In genomic region chr17:91361261-91361660, GRCm38 (mm10) we compare ENCODE assay signal across 28 mouse cellular contexts.
A peak's percentile ranks its signal among the peaks of the same experiment; 100 is the strongest.
DNase-seq lines count a peak whose midpoint lies in the region; ATAC-seq and TF ChIP-seq lines count a peak whose summit lies in the region.
"Had no signal": no experiment of that assay in that cellular context is flagged by ENCODE, and none has a peak within 500 bp of the region (broad histone marks: within the 10 kb centered on the region; RNA-seq: fewer than 3 reads in every experiment).

No protein-coding gene starts in this region.

- H3K4me3 ChIP-seq in limb, embryonic 10.5 days: no peak overlapping the region
- no peak overlapping the region for H3K4me3 ChIP-seq in forebrain, postnatal 0 days (ENCODE audit: low read depth, low read length)
- H3K4me3 ChIP-seq: embryonic facial prominence, embryonic 12.5 days; hindbrain, embryonic 12.5 days; kidney, embryonic 15.5 days; layer of hippocampus, adult 2 months; liver, embryonic 13.5 days; megakaryocyte, embryonic 14.5 days; midbrain, embryonic 13.5 days had no signal

- no peak for TF ChIP-seq CTCF in forebrain, postnatal 0 days (IDR thresholded peaks at IDR 0.05; ENCODE audit: low read depth)

- H3K4me2 ChIP-seq in forebrain, postnatal 0 days (ENCODE audit: low read depth): no peak overlapping the region
- H3K4me2 ChIP-seq: embryonic facial prominence, embryonic 12.5 days; heart, embryonic 11.5 days; hindbrain, embryonic 12.5 days; kidney, embryonic 15.5 days; liver, embryonic 13.5 days; midbrain, embryonic 13.5 days had no signal

- H3K36me3 ChIP-seq in limb, embryonic 10.5 days: no peaks in the 10 kb centered on the region
- no peaks in the 10 kb centered on the region for H3K36me3 ChIP-seq in forebrain, postnatal 0 days (ENCODE audit: insufficient read depth)
- H3K36me3 ChIP-seq: embryonic facial prominence, embryonic 12.5 days; hindbrain, embryonic 12.5 days; kidney, embryonic 15.5 days; liver, embryonic 13.5 days; midbrain, embryonic 13.5 days had no signal

- 76% methylated on average over 1 of the region's 1 CpGs for WGBS in limb, embryonic 10.5 days
- WGBS in forebrain, postnatal 0 days: 83% methylated on average over 1 of the region's 1 CpGs

- H3K9me3 ChIP-seq in limb, embryonic 10.5 days (replicated peaks): no peaks in the 10 kb centered on the region
- H3K9me3 ChIP-seq in forebrain, postnatal 0 days (ENCODE audit: low read length): no peaks in the 10 kb centered on the region
- H3K9me3 ChIP-seq: embryonic facial prominence, embryonic 12.5 days; hindbrain, embryonic 12.5 days; kidney, embryonic 15.5 days; midbrain, embryonic 13.5 days had no signal

- H3K27me3 ChIP-seq in limb, embryonic 10.5 days (ENCODE audit: low read depth, poor library complexity, severe bottlenecking): no peaks in the 10 kb centered on the region
- H3K27me3 ChIP-seq in forebrain, postnatal 0 days (ENCODE audit: insufficient read depth, low read length): no peaks in the 10 kb centered on the region
- H3K27me3 ChIP-seq: embryonic facial prominence, embryonic 12.5 days; hindbrain, embryonic 12.5 days; kidney, embryonic 15.5 days; liver, embryonic 13.5 days; megakaryocyte, embryonic 14.5 days; midbrain, embryonic 13.5 days; Patski had no signal

- no peak for ATAC-seq in forebrain, postnatal 0 days
- ATAC-seq: forebrain, embryonic 14.5 days; intestine, postnatal 0 days; lung, postnatal 0 days; midbrain, embryonic 13.5 days; Patski had no signal

- no peak overlapping the region for H3K9ac ChIP-seq in forebrain, postnatal 0 days
- H3K9ac ChIP-seq: embryonic facial prominence, embryonic 12.5 days; hindbrain, embryonic 12.5 days; kidney, embryonic 15.5 days; liver, embryonic 13.5 days; midbrain, embryonic 13.5 days had no signal

- intact Hi-C loops in left cerebral cortex, postnatal 4 days (cut with DNase I): no loop called here

- peak; percentile 23 for DNase-seq in left cerebral cortex, postnatal 4 days
- DNase-seq in left cerebral cortex, adult 8-10 months (ENCODE audit: low spot score in 2 of 2): no peak
- peak; percentile 18 for DNase-seq in cerebellum, adult 11-12 months
- peak; percentile 28 for DNase-seq in cerebellum, adult 9-11 months
- DNase-seq in limb, embryonic 10.5 days (ENCODE audit: low spot score): no peak
- no peak for DNase-seq in thymus, postnatal 10 days (ENCODE audit: low spot score in 2 of 2)
- no peak for DNase-seq in c-Kit-positive CD71-positive TER-119-positive erythroid progenitor cells, embryonic 14.5 days (ENCODE audit: low spot score)
- no peak for DNase-seq in forebrain, postnatal 0 days
- DNase-seq: adrenal gland, postnatal 14 days; gastrocnemius, postnatal 25 days; heart, adult 18-20 months; heart, postnatal 36 days; layer of hippocampus, postnatal 36 days; liver, embryonic 13.5 days; lung, adult 18-20 months; lung, postnatal 4 days; thymus, postnatal 14 days had no signal

- 0 out of 2 replicates have a peak overlapping the region, but pooled peaks have one; percentile 19 for H3K27ac ChIP-seq in limb, embryonic 10.5 days
- H3K27ac ChIP-seq in forebrain, postnatal 0 days (ENCODE audit: low read depth, low read length): no peak overlapping the region
- H3K27ac ChIP-seq: embryonic facial prominence, embryonic 12.5 days; hindbrain, embryonic 12.5 days; kidney, embryonic 15.5 days; layer of hippocampus, adult 2 months; liver, embryonic 13.5 days; midbrain, embryonic 13.5 days had no signal

- peaks cover 5% of the 10 kb centered on the region for H3K4me1 ChIP-seq in limb, embryonic 10.5 days
- no peaks in the 10 kb centered on the region for H3K4me1 ChIP-seq in forebrain, postnatal 0 days (ENCODE audit: insufficient read depth)
- H3K4me1 ChIP-seq: embryonic facial prominence, embryonic 12.5 days; hindbrain, embryonic 12.5 days; kidney, embryonic 15.5 days; liver, embryonic 13.5 days; megakaryocyte, embryonic 14.5 days; midbrain, embryonic 13.5 days had no signal

Comparison
In these comparisons a context has a peak if more than half of its experiments do, and no peak if none do; other contexts are left out.
1. DNase-seq: peak in left cerebral cortex, postnatal 4 days (single experiment), cerebellum, adult 11-12 months (single experiment) and cerebellum, adult 9-11 months (single experiment); none in left cerebral cortex, adult 8-10 months (0 of 2), limb, embryonic 10.5 days (single experiment), thymus, postnatal 10 days (0 of 2), c-Kit-positive CD71-positive TER-119-positive erythroid progenitor cells, embryonic 14.5 days (single experiment) and forebrain, postnatal 0 days (single experiment).